Mouse (Mus musculus) pancreas, adult 10 weeks (tissue): ENCODE measurements around the gene Smim22. TPM values are rescaled to one million over a fixed set of nuclear protein-coding genes. Genes with fewer than 3 reads are reported as not detected.

Experiments
- polyA plus RNA-seq: library from polyadenylated mRNA; stranded (reverse); fragments of 350-450 nt; fragmentation: Illumina TruSeq; extraction: RNeasy Lipid Tissue Mini Kit (QIAGEN cat#74804); gene quantifications from one replicate; pipeline ENCODE4 v1.2.3, GENCODE M21; 2015; ENCODE audit warnings: low read depth, low replicate concordance; ENCODE audit not compliant: insufficient read depth

The Smim22 gene
- polyA plus RNA-seq, result 14.3 TPM

GRCm38 (mm10) chr16:5007067-5007466 lies at the start of gene Smim22:
TSS of gene Smim22 (plus strand) at chr16:5007288.

DNA sequence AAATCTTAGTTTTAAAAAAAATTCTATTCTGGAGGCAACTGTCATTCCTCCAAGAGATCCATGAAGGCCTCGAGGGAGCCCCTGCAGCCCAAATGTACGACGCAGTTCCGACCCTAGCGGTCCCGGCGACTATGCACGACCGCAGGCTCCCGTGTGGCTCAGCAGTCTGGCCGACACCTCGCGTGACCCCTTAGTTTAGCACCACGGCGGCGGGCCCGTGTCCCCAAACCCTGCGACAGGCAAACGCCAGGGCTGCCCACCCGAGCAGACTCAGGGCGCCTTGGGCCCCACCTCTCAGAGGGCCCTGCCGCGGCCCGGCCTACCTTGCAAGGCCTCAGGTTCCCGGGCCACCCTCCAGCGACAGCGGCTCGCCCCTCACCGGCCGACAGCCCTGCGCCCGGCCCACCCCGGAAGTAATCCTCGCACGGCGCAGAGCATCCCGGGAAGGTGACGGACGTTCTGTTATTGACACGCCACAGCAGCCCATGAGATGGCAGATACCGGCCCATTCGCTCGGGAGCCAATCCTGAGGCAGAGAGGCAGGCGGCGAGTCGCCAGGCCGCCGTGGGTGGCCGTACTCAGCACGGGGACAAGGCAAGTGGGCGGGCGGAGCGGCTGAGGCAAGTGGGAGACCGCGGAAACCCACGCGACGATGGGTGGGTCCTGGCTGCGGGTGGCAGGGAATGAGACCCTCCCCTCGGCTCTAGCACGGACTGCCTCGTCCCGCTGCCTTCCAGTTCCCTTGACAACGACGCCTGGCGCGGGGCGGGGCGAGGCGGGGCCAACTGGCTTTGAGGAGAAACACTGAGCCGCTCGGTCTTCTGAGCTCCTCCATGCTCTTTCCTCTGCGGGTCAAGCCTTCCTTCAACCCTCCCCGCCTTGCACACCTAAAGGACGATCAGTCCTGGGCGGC lies 43.0 kb upstream of the Smim22 start, which contains the start of gene Anks3:
Gene Anks3, minus strand, starts transcription at position 409 of the 913 bp plus-strand sequence.

GRCm38 (mm10) chr16:4997553-4997952 lies 9.5 kb upstream of the Smim22 start, which contains the start of gene Sept12:
TSS of gene Sept12 (minus strand) at chr16:4997852.

DNA sequence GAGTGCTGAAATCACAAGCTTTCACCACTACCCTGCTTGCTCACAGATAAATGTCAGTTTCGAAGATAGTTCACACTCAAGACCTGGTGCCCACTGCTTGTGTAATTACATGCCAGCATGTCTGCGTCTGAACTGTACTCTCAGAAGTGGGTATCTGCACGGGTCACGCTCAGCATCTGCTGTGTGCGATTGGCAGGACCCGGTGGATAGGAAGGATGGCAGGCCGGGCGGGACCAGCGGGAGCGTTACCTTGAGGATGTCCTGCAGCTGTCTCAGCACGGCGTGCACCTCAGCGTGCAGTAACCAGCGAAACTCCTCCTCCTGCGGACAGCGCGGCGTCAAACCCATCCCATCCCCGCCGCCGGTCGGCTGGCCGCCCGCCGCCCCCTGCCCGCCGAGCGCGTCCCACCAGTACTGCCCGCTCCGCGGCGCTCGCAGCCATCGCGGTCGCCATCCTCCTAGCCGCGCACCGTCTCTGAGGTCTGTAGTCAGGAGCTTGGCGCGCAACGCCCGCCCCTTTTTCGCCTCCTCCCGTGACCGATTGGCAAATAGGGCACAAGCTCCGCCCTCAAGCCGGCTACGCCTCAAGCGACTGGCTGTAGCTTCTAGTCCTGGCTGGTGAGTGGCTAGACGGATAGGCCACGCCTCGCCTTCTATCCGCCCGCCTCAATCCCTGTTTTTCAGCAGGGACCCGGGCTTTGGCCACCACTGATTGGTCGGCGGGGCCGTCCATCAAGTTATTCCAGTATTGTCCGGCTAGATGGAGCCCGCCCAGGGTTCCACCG lies 6.2 kb downstream of the Smim22 start, which contains the start of gene Rogdi:
Gene Rogdi, minus strand, starts transcription at position 500 of the 785 bp plus-strand sequence.

GRCm38 (mm10) chr16:5049774-5050234 lies 42.7 kb downstream of the Smim22 start, which contains the start of the genes Glyr1 and Ubn1:
TSS of gene Glyr1 (minus strand) at chr16:5049863.
TSS of gene Ubn1 (plus strand) at chr16:5050057.

Other genes with a start within 250 kb of the Smim22 start
- 13.3 TPM for gene Cdip1, start 217.0 kb upstream of the Smim22 start, polyA plus RNA-seq
- not detected for gene 4930562C15Rik, start 171.9 kb upstream of the Smim22 start, polyA plus RNA-seq
- gene Ubald1, start 127.0 kb upstream of the Smim22 start, polyA plus RNA-seq, result 19.3 TPM
- gene Mgrn1, start 121.0 kb upstream of the Smim22 start, polyA plus RNA-seq, result 15.2 TPM
- gene Nudt16l1, start 68.5 kb upstream of the Smim22 start, polyA plus RNA-seq, result 12.1 TPM
- 18.0 TPM for gene Anks3, start 43.1 kb upstream of the Smim22 start, polyA plus RNA-seq
- gene Sept12, start 9.4 kb upstream of the Smim22 start, polyA plus RNA-seq, result not detected
- gene Rogdi, start 6.3 kb downstream of the Smim22 start, polyA plus RNA-seq, result 16.7 TPM
- 27.2 TPM for gene Glyr1, start 42.6 kb downstream of the Smim22 start, polyA plus RNA-seq
- gene Ubn1, start 42.8 kb downstream of the Smim22 start, polyA plus RNA-seq, result 13.5 TPM
- 4.2 TPM for gene Ppl, start 125.1 kb downstream of the Smim22 start, polyA plus RNA-seq
- not detected for gene Sec14l5, start 139.8 kb downstream of the Smim22 start, polyA plus RNA-seq
- 6.4 TPM for gene Nagpa, start 196.7 kb downstream of the Smim22 start, polyA plus RNA-seq
- 6.8 TPM for gene AU021092, start 215.0 kb downstream of the Smim22 start, polyA plus RNA-seq
- gene Alg1, start 226.3 kb downstream of the Smim22 start, polyA plus RNA-seq, result 17.2 TPM
- gene Eef2kmt, start 248.7 kb downstream of the Smim22 start, polyA plus RNA-seq, result 6.6 TPM